Mouse (Mus musculus) heart, postnatal 0 days (tissue): ENCODE results near the gene Akap2.

Experiments used
- CTCF ChIP-seq: IDR thresholded peaks from 2 replicates; pipeline ENCODE4 v1.5.1; 2016; ENCODE audit warnings: antibody characterized with exemption, control low read depth, low read depth
- EP300 ChIP-seq: IDR thresholded peaks from 2 replicates; pipeline ENCODE4 v1.6.1; 2016; ENCODE audit warnings: antibody characterized with exemption, low read depth

DNA sequence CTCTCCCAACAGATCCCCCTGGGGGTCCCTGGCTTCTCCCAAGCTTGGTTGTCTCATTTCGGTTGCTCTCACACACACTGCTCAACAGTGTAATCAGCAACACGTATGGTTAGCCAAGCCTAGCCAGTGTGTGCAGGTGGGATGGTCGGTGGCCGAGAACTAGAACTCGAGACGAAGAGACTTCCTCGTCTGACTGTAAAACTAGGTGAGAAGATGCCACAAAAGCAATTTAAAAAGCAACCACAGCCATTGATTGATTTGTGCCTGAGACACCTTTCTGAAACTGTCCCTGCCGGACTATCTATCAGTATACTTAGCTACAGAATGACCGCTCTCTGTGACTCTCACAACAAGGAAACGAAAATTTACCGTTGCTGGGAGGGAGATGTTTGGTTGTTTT lies 37.6 kb downstream of the Akap2 start:
- TF ChIP-seq CTCF = no peak
- TF ChIP-seq EP300 = no peak
